Mouse (Mus musculus) midbrain, embryonic 15.5 days (tissue): Measurements from ENCODE around the gene Sox21. TPM values are rescaled to one million over a fixed set of nuclear protein-coding genes. Genes with fewer than 3 reads are reported as not detected.

ENCODE experiments used
- ATAC-seq: fragments of 200-750 bp; cut with Nextera tagmentation; replicated peaks from 2 replicates; pipeline ENCODE4 v1.8.0; 2017; ENCODE audit warnings: moderate TSS enrichment
- H3K27ac ChIP-seq: fragments of 300-500 bp; sonication (generic); 2 replicates; pipeline ENCODE4 v1.5.1; 2015; ENCODE audit warnings: mild to moderate bottlenecking, inconsistent platforms
- H3K27me3 ChIP-seq: fragments of 300-500 bp; sonication (generic); replicated peaks from 2 replicates; pipeline ENCODE4 v1.6.1; 2015; ENCODE audit warnings: inconsistent platforms
- H3K36me3 ChIP-seq: fragments of 300-500 bp; sonication (generic); replicated peaks from 2 replicates; pipeline ENCODE4 v1.6.1; 2015; ENCODE audit warnings: inconsistent platforms
- H3K4me1 ChIP-seq: fragments of 300-500 bp; sonication (generic); 2 replicates; pipeline ENCODE4 v1.6.1; 2015; ENCODE audit warnings: inconsistent platforms
- H3K4me2 ChIP-seq: fragments of 300-500 bp; sonication (generic); 2 replicates; pipeline ENCODE4 v1.6.1; 2015; ENCODE audit warnings: inconsistent platforms, mild to moderate bottlenecking, moderate library complexity
- H3K4me3 ChIP-seq: fragments of 300-500 bp; sonication (generic); 2 replicates; pipeline ENCODE4 v1.5.1; 2015; ENCODE audit warnings: mild to moderate bottlenecking, inconsistent platforms
- H3K9ac ChIP-seq: fragments of 300-500 bp; sonication (generic); 2 replicates; pipeline ENCODE4 v1.6.1; 2015; ENCODE audit warnings: mild to moderate bottlenecking, inconsistent platforms
- H3K9me3 ChIP-seq: fragments of 300-500 bp; sonication (generic); 2 replicates; pipeline ENCODE4 v1.6.1; 2016; ENCODE audit warnings: inconsistent platforms
- WGBS: fragments of 180-500 bp; shearing (Covaris S2); methylation state at CpG from one replicate; pipeline ENCODE4 v1.1.7; 2015; ENCODE audit warnings: mixed read lengths; 5-methylcytosine and 5-hydroxymethylcytosine counted together
- polyA plus RNA-seq: library from polyadenylated mRNA; unstranded; fragments of >200 nt; fragmentation: Nextera tagmentation; extraction: Ambion mirVana; gene quantifications from 2 replicates; pipeline ENCODE4 v1.2.1, GENCODE M21; 2015

Sox21 gene
- 9.8 and 11.6 TPM in 2 replicates for polyA plus RNA-seq

- under 1% methylated on average over 34 of the region's 34 CpGs for WGBS
These were observed at the start of gene Sox21 for GRCm38 (mm10) chr14:118236886-118237289. TSS of gene Sox21 (minus strand) at chr14:118237030.

GRCm38 (mm10) chr14:118286096-118286495 is 49.3 kb upstream of the Sox21 start:
- no peak overlapping the region for H3K4me3 ChIP-seq
- WGBS: 92% methylated on average over 2 of the region's 2 CpGs
- no peaks in the 10 kb centered on the region for H3K27me3 ChIP-seq
- no peak overlapping the region for H3K4me2 ChIP-seq
- no peaks in the 10 kb centered on the region for H3K4me1 ChIP-seq
- no peaks in the 10 kb centered on the region for H3K36me3 ChIP-seq
- H3K9me3 ChIP-seq: no peaks in the 10 kb centered on the region
- no peak for ATAC-seq
- no peak overlapping the region for H3K27ac ChIP-seq
- H3K9ac ChIP-seq: no peak overlapping the region

More at GRCm38 (mm10) chr14:118236886-118237289, at the start of gene Sox21:
- Histone ChIP-seq H3K27ac (peak within 1 kb of the TSS; percentile 85), H3K4me2 (peak within 1 kb of the TSS; percentile 74), H3K4me3 (peak within 1 kb of the TSS; percentile 49), H3K9me3 (no peaks in the 10 kb centered on the region), H3K36me3 (no peaks in the 10 kb centered on the region), H3K4me1 (peaks cover 35% of the 10 kb centered on the region), H3K27me3 (peaks cover 23% of the 10 kb centered on the region), H3K9ac (peak within 1 kb of the TSS; percentile 45)
- ATAC-seq: peak; percentile 88

- no peaks in the 10 kb centered on the region for H3K4me1 ChIP-seq
These were observed 46.1 kb upstream of the Sox21 start for GRCm38 (mm10) chr14:118282917-118283316.

GRCm38 (mm10) chr14:118282272-118282671 is 45.4 kb upstream of the Sox21 start:
- no peak overlapping the region for H3K4me3 ChIP-seq
- no peaks in the 10 kb centered on the region for H3K9me3 ChIP-seq
- no peak for ATAC-seq
- no peaks in the 10 kb centered on the region for H3K27me3 ChIP-seq
- WGBS: 93% methylated on average over 3 of the region's 3 CpGs
- H3K4me2 ChIP-seq: no peak overlapping the region
- H3K9ac ChIP-seq: no peak overlapping the region
- no peaks in the 10 kb centered on the region for H3K4me1 ChIP-seq
- H3K27ac ChIP-seq: no peak overlapping the region
- no peaks in the 10 kb centered on the region for H3K36me3 ChIP-seq

More at GRCm38 (mm10) chr14:118282917-118283316, 46.1 kb upstream of the Sox21 start:
- H3K9ac ChIP-seq: no peak overlapping the region
- H3K9me3 ChIP-seq: no peaks in the 10 kb centered on the region
- WGBS: 83% methylated on average over 14 of the region's 14 CpGs
- H3K36me3 ChIP-seq: no peaks in the 10 kb centered on the region
- H3K27me3 ChIP-seq: no peaks in the 10 kb centered on the region
- H3K4me2 ChIP-seq: no peak overlapping the region
- ATAC-seq: no peak
- no peak overlapping the region for H3K27ac ChIP-seq
- no peak overlapping the region for H3K4me3 ChIP-seq

- ATAC-seq: no peak
- no peak overlapping the region for H3K4me2 ChIP-seq
- no peak overlapping the region for H3K27ac ChIP-seq
- no peaks in the 10 kb centered on the region for H3K27me3 ChIP-seq
- H3K36me3 ChIP-seq: no peaks in the 10 kb centered on the region
- no peaks in the 10 kb centered on the region for H3K4me1 ChIP-seq
- 87% methylated on average over 7 of the region's 7 CpGs for WGBS
- no peaks in the 10 kb centered on the region for H3K9me3 ChIP-seq
- no peak overlapping the region for H3K4me3 ChIP-seq
- no peak overlapping the region for H3K9ac ChIP-seq
These were observed 41.1 kb upstream of the Sox21 start for GRCm38 (mm10) chr14:118277704-118278498.

GRCm38 (mm10) chr14:118272594-118273555 is 36.0 kb upstream of the Sox21 start:
- Histone ChIP-seq H3K4me1 (no peaks in the 10 kb centered on the region), H3K9me3 (no peaks in the 10 kb centered on the region), H3K9ac (no peak overlapping the region), H3K36me3 (no peaks in the 10 kb centered on the region), H3K27me3 (no peaks in the 10 kb centered on the region), H3K4me2 (no peak overlapping the region), H3K27ac (no peak overlapping the region), H3K4me3 (no peak overlapping the region)
- WGBS: 84% methylated on average over 6 of the region's 6 CpGs
- ATAC-seq: no peak

GRCm38 (mm10) chr14:118268849-118269248 is 32.0 kb upstream of the Sox21 start:
- no peaks in the 10 kb centered on the region for H3K36me3 ChIP-seq
- H3K27ac ChIP-seq: no peak overlapping the region
- 89% methylated on average over 4 of the region's 4 CpGs for WGBS
- H3K27me3 ChIP-seq: no peaks in the 10 kb centered on the region
- no peak overlapping the region for H3K9ac ChIP-seq
- no peaks in the 10 kb centered on the region for H3K4me1 ChIP-seq
- no peak overlapping the region for H3K4me3 ChIP-seq
- no peak for ATAC-seq
- H3K4me2 ChIP-seq: no peak overlapping the region
- no peaks in the 10 kb centered on the region for H3K9me3 ChIP-seq

- WGBS: 97% methylated on average over 2 of the region's 2 CpGs
These were observed 29.8 kb upstream of the Sox21 start, which contains the start of gene Gm9376 for GRCm38 (mm10) chr14:118266660-118267059. TSS of gene Gm9376 (plus strand) at chr14:118266960.

GRCm38 (mm10) chr14:118253381-118253780 is 16.6 kb upstream of the Sox21 start:
- no peak overlapping the region for H3K4me3 ChIP-seq
- H3K36me3 ChIP-seq: no peaks in the 10 kb centered on the region

More at GRCm38 (mm10) chr14:118266660-118267059, 29.8 kb upstream of the Sox21 start, which contains the start of gene Gm9376:
- Histone ChIP-seq H3K36me3 (no peaks in the 10 kb centered on the region), H3K4me3 (no peak within 1 kb of the TSS), H3K27ac (no peak within 1 kb of the TSS), H3K27me3 (no peaks in the 10 kb centered on the region), H3K4me2 (no peak within 1 kb of the TSS), H3K4me1 (no peaks in the 10 kb centered on the region), H3K9ac (no peak within 1 kb of the TSS), H3K9me3 (no peaks in the 10 kb centered on the region)
- no peak for ATAC-seq

GRCm38 (mm10) chr14:118241416-118241815 is 4.6 kb upstream of the Sox21 start:
- H3K27ac ChIP-seq: no peak overlapping the region
- H3K36me3 ChIP-seq: no peaks in the 10 kb centered on the region
- no peak for ATAC-seq
- peaks cover 14% of the 10 kb centered on the region for H3K27me3 ChIP-seq
- peaks cover 12% of the 10 kb centered on the region for H3K4me1 ChIP-seq
- no peak overlapping the region for H3K4me2 ChIP-seq
- H3K4me3 ChIP-seq: no peak overlapping the region
- no peak overlapping the region for H3K9ac ChIP-seq
- WGBS: 95% methylated on average over 2 of the region's 2 CpGs
- H3K9me3 ChIP-seq: peaks cover 6% of the 10 kb centered on the region; the same call in 1 of the 2 replicates

More at GRCm38 (mm10) chr14:118253381-118253780, 16.6 kb upstream of the Sox21 start:
- H3K4me2 ChIP-seq: no peak overlapping the region
- H3K9me3 ChIP-seq: no peaks in the 10 kb centered on the region
- H3K9ac ChIP-seq: no peak overlapping the region
- H3K27ac ChIP-seq: no peak overlapping the region
- no peaks in the 10 kb centered on the region for H3K4me1 ChIP-seq
- no peaks in the 10 kb centered on the region for H3K27me3 ChIP-seq
- WGBS: 93% methylated on average over 6 of the region's 6 CpGs
- ATAC-seq: no peak

- Histone ChIP-seq H3K9me3 (peaks cover 6% of the 10 kb centered on the region; the same call in 1 of the 2 replicates), H3K4me3 (no peak overlapping the region), H3K4me2 (peak overlapping the region; percentile 9; the same call in 1 of the 2 replicates), H3K36me3 (no peaks in the 10 kb centered on the region), H3K27me3 (peaks cover 19% of the 10 kb centered on the region), H3K4me1 (peaks cover 33% of the 10 kb centered on the region), H3K9ac (no peak overlapping the region), H3K27ac (no peak overlapping the region)
- 14% methylated on average over 8 of the region's 8 CpGs for WGBS
- ATAC-seq: no peak
These were observed 2.5 kb upstream of the Sox21 start for GRCm38 (mm10) chr14:118239351-118239750.

- Histone ChIP-seq H3K9me3 (no peaks in the 10 kb centered on the region), H3K4me1 (peaks cover 35% of the 10 kb centered on the region), H3K27me3 (peaks cover 19% of the 10 kb centered on the region), H3K9ac (no peak overlapping the region), H3K4me2 (peak overlapping the region; percentile 74), H3K4me3 (peak overlapping the region; percentile 49), H3K36me3 (no peaks in the 10 kb centered on the region), H3K27ac (no peak overlapping the region)
- 8% methylated on average over 6 of the region's 6 CpGs for WGBS
- no peak for ATAC-seq
These were observed 956 bp upstream of the Sox21 start for GRCm38 (mm10) chr14:118237786-118238185.
